Mouse (Mus musculus) stomach, postnatal 0 days (tissue): ENCODE measurements around the gene Hnrnph2.

Experiments
- CTCF ChIP-seq: IDR thresholded peaks from 2 replicates; pipeline ENCODE4 v1.5.1; 2016; ENCODE audit warnings: antibody characterized with exemption, low read depth, mild to moderate bottlenecking, moderate library complexity
- EP300 ChIP-seq: optimal IDR thresholded peaks from 2 replicates; pipeline ENCODE3; 2016; ENCODE audit warnings: antibody characterized with exemption

DNA sequence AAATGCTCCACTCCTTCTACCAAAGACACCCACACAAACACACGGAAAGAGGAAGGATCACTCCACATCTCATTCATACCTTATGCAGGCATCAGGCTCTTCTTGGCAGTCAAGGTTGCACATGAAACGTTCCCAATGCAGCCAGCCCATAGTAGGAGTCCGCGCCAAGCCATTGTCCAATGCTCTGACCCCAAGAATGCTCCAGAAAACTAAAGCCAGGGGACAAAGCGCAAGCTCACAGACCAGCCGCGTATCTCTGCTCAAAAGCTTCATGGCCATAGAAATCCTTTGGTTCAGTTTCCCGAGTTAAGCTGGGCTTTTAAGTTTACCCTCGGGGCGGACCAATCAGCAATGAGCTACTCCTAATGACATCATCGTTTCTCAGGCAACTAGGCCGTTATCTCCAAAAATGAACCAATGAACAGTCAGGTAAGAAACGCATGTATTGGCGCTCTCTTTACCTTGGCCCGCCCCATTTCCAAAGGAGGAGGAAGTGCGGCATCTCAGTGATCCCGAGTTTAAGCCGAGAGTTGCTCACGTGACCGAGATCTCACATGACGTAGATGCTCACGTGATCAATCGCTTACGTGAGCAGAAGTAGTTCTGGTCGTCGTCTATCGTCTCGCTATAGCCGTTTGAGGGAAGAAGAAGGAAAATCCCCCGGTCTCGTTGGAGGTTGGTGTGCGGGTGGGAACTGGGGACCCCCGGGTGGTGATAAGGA is at the start of gene Hnrnph2, which contains the start of gene Gla:
- TF ChIP-seq CTCF (no peak), EP300 (no peak)
